Mouse (Mus musculus): ENCODE measurements around the gene Slc26a5.

Gene Slc26a5

DNA sequence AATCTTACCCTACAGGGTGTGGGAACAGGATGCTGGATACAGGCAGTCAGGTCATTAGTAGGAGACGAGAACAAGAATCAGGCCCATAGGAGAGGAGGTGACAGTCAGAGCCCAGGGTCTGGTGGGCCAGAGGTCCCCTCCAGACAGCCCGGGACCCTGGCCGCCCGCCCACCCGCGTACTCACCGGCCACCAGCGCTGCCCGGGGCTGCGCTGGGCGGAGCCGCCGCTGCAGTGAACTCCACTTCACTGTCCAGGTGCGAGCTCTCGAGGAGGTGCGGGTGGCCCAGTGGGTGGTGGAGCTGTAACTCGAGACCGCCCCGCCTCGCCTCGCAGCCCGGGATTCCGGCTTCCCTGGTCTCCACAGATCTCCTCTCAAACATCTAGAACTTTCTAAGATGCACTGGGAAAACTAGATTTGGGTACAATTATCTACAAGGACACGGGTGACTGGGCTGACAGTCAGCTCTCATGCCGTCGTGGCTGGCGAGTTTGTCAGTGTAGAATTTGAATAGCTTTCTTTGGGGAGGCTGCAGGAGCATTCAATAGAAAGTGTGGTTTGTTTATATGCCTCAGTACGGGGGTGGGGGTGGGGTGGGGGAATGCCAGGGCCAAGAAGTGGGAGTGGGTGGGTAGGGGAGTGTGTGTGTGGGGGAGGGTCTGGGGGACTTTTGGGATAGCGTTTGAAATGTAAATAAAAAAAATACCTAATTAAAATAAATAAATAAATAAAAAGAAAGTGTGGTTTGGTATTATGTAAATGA is at the start of gene Slc26a5:
Gene Slc26a5, minus strand, starts transcription at position 259 of the 762 bp plus-strand sequence.
- no peak for DNase-seq (ENCODE audit: low read depth, low spot score)

DNA sequence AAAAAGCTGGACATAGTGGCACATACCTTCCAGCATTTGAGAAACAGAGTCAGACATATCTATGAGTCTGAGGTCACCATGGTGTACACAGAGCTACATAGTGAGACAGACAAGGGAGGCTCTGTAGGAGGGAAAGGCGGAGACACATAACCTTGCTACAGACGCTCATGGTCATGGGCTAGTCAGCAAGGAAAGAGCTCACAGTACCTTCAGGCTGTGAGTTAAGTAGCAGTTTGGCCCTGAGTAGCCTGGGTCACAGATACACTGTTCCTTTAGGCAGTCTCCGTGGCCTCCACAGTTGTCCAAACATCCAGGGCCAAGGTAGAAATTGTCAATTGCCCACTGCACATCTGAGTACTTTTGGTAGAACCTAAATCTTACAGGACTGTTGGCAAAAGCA is 49.4 kb upstream of the Slc26a5 start:
- no peak for DNase-seq (ENCODE audit: low read depth, low spot score)

DNA sequence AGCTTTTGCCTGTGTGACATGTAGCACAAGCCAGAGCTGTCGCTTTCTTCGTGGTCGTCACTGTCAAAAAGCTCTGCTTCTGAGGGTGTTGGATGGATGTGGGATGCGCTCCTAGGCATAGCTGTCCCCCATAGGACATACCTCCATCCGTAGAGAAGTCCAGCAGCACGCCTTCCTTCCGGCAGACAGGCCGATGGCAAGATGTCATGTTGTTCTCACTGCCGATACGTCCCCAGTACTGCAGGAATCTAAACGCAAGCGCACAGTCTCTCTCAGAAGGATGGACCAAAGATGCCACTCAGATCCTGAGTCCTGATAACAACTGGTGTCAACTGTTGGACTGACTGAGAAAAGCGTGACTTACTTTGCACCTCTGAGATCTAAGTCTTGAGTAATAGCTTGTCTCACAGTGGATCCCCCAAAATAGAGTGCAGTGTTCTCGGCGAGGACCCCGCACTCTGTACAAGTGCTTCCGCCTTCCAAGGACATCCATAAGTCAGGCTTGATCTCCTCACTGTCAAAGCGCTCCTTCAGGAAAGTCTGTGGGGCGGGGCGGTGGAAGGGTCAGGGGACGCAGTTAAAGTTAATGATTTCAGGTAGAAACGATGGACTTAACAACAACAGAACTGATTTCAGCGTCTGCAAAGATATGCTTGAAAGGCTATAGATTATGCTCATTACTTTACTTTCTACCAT is 47.6 kb upstream of the Slc26a5 start:
- DNase-seq (ENCODE audit: low read depth, low spot score): no peak

DNA sequence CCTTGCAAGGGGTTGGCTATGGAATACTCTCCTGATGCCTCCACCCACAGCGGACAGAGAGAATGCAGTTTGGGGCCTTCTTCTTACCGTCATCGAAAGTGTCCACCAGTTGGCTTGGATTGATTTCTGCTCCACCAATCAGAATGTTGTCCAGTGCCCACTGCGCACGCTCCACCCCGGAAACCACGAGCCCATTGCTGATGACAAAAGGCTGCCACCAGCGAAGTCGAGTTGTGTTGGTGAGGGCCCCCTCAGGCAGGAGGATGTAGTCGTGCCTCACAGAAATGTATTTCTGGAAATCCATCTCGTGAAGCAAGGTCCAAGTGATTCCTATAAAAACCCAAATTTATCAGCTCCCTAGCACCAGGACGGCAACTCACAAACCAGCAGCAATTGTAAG is 45.3 kb upstream of the Slc26a5 start:
- DNase-seq (ENCODE audit: low read depth, low spot score): no peak

DNA sequence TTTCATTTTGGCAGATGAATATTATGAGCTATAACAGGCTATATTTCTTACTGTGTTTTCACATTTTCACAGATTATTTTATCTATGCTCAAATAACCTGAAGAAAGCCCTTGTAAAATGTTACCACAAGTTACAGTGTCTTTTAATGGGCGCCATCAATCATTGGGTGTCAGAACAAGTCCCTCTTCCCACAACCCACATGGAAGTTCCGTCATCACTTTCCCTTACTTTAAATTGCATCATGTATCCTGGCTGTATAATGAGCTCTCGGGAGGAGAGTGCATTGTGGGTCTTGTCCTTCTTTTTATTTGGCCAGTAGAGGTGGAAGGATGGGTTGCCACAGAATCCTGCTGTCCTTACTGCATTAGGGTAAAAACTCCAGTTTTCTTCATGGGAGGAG is 44.3 kb upstream of the Slc26a5 start:
- no peak for DNase-seq (ENCODE audit: low read depth, low spot score)

DNA sequence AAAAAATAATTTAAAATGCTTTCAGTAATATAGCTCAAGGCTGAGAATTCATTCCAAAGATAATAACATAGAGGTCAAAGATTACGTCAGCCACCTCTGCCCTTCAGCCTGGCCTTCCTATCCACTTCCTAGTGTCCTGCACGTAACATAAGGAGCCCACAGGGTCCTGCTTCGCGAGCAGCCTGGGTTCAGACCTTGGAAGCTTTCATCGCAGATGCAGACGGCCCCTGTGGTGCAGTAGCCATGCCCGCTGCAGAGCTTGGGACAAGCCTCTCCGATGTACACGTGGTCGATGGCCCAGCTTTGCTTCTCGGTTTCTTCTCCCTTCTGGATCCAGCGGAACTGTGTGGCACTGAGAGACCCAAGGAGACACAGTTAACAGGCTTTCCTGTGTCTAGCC is 36.0 kb upstream of the Slc26a5 start:
- no peak for DNase-seq (ENCODE audit: low read depth, low spot score)

DNA sequence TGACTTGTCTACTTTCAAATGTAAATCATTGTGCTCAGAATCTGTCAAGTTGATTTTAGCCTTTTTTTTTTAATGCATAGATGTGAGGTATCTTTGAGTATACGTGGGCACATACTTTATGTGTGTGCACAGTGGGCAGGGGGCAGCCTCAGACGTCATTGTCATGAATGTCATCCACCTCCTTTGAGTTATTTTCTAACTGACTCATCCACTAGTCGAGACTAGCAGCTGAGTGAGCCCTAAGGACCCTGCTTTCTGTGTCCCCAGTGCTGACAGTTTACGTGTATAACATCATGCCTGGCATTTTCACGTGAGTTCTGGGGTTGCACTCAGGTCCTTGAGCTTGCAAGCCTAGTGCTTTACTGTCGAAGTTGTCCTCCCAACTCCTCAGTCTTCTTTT is 35.5 kb upstream of the Slc26a5 start:
- no peak for DNase-seq (ENCODE audit: low read depth, low spot score)

DNA sequence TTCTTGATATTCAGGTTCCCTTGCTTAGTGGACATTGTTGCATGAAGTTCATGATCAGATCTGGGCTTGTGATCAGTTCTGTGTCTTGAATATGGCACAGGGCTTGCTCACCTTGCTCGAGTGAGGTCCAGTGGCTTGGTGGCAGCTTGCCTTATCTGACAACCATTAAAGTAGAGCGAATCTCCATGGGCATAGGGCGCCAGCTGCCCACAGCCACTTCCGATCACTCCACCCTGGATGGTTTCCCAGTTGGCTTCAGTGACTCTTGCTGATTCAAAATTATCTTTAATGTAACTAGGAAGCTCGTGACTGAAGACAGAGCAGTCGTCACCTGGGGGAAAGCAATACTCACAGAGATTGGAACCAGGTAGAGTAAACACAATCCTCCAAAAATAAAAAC is 33.5 kb upstream of the Slc26a5 start:
- no peak for DNase-seq (ENCODE audit: low read depth, low spot score)

DNA sequence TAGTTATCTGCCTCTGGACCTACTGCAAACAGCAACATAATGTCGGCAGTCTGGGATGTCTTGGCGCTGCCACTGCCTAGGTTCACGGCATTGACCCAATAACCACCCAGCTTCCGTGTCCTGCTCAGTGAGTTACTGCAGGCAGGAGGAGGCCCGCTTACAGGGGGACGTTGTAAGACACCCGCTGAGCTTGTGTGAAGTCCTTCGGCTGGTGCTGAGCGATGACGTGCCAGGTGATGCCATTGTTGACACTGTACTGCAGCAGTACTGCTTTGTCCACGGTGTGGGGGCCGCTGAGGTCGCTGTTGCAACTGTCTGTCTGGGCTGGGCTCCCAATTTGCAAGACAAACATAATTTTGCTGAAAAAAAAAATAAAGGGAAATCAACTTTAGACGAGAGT is 31.2 kb upstream of the Slc26a5 start:
- no peak for DNase-seq (ENCODE audit: low read depth, low spot score)

DNA sequence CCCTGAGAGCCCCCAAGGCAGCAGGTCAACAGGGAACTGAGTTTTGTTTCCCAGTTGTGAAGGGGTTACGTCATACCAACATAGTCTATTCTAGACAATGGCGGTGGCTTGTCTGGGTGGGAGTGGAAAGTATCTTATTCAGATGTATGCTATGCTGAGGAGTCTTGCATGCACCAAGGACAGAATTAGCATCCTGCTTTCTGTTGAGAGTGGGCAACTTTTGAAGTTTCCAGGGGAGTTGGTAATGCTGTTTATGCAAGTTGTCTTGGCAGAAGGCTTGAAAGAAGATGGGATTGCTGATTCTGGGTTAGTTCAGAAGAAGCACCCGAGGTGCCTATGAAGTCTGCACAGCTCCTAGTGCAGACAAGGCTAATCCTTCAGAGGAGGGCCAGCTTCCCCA is 28.8 kb upstream of the Slc26a5 start:
- no peak for DNase-seq (ENCODE audit: low read depth, low spot score)

DNA sequence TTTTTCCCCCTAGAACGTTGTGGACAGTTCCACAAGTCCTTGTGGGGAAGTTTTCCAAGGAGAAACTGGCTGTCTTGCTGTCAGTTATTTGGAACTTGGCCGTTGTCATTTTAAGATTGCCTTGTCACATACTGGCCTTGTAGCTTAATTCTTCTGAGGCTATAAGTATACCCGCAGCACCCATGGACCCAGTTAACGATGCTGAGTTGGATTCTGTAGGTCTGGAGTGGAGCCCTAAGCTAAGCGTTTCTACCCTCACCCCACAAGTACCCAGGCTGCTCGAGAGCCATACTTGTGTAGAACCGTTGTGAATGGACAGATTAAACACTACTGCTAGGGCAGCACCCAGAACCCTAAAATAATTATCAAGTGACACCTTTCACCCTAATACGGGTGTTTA is 1.3 kb upstream of the Slc26a5 start:
- DNase-seq (ENCODE audit: low read depth, low spot score): no peak

DNA sequence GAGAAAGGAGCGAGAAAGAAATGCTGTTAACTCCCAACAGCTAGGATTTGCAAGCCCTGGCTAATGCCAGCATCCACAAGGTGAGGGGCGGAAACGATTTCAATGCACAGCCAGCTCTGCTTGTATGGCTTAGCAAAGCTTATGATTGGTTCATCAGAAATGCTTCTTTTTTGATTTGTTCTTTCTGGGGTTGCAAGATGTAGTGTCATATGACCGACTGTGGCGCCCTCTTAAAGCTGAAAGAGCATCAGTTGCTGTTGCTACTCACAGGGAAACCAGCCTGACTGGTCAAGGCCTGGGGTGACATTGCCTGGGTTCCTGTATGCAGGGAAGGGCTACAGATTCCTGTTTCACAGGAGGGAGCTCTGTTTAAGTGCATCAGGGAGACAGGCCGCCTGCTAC is 908 bp upstream of the Slc26a5 start:
- DNase-seq (ENCODE audit: low read depth, low spot score): no peak

DNA sequence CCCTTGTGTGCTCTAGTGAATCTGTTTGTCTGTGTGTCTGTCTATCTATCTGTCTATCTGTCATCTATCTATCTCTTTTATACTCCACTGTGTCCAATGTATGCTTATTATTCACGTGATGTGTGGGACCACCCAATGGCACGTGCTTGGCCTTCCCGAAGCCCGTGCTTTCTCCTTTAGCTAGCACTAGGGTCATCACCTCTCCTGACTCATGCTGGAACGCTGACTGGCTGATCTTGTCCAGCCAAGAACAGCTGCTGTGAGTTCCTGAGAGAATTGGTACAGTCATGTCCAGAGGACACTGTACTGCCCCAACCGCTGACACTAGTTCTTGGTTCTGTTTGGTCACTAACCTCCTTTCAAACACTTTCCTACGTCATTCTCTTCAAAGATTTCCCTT is 6.8 kb downstream of the Slc26a5 start:
- DNase-seq (ENCODE audit: low read depth, low spot score): no peak

DNA sequence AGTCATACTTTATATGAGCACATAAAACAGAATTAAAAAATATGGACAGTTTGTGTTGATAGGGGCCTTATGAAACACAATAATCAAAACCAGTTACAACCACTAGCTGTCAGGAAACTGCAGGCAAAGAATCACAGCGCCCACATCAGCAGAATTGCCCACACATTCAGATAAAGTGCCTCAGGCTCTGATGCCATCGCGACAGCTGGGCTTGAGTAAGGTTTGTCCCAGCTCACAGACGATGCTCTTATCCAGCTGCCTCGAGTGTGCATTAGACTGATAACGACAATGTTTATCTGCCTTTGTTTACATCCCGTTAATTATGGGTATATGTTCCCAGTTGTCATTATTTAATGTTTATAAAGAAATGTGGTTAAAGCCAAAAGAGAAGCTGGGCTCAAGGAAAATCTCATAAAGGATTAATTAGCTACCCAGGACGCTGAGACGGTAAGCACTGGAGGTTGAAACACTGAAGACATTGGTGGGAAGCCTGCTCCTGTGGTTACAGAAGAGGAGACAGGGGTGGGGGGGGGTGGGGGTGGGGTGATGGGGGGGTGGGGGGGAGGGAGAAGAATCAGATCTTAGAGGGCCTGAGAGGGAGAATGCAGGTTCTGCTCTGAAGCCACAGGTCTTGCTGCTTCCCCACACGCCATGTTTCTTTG is 13.6 kb downstream of the Slc26a5 start:
- no peak for DNase-seq (ENCODE audit: low read depth, low spot score)

DNA sequence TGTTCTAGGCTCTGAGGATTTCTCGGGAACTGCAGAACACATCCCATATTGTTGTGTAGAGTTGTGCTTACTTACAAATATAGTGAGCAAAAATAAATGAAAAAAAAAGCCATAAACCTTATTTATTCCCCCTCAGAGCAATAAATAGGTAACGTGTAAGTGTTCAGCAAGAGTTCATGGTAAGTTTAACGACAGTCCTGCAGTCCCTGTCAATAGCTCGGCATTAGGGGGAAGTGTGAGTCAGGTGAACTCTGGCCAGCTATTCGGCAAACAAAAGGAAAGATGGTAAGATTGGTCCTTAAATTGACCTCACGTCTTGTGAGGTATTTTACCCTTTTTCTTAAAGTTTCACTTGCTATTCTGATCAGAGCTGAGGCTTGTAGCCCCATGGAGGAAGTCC is 18.0 kb downstream of the Slc26a5 start:
- DNase-seq (ENCODE audit: low read depth, low spot score): no peak

DNA sequence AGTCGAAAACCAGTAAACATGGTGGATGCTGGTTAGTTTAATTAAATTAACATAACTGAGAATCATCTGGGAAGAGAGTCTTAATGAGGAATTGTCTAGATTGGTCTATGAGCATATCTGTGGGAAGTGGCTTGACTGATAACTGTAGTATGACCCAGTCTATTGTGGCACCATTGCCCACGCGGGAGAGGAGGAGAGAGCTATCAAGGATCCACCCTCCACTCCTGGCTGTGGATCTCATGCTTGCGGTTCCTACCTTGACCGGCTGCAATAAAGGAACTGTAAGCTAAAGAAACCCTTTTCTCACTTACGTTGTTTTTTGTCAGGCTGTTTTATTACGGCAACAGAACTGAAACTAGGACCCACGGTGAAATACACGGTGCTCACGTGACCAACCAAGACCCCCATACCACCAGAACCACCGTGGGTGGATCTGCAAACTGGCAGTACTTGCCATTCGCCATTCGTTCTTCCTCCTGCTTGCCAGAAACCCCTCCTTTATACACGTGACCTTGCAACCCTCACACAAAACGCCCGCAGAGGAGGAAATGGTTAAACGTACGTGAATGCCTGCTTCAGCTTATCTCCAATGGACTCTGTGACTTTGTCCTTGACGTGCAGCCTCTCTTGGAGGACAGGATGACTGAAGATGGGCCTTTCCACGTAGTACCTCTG is 18.7 kb downstream of the Slc26a5 start:
- DNase-seq (ENCODE audit: low read depth, low spot score): no peak

DNA sequence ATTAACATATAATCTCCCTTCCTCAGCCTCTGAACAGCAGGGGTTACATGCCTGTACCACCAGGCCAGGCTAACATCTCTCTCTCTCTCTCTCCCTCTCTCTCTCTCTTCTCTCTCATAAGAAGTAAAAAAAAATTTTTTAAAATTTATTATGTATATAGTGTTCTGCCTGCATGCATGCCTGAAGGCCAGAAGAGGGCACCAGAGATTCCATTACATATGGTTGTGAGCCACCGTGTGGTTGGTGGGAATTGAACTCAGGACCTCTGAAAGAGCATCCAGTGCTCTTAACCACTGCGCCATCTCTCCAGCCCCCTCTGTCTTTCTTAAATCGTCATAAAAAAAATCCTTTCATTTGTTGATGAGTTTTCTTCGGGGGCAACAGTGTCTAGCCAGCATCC is 20.7 kb downstream of the Slc26a5 start:
- no peak for DNase-seq (ENCODE audit: low read depth, low spot score)

DNA sequence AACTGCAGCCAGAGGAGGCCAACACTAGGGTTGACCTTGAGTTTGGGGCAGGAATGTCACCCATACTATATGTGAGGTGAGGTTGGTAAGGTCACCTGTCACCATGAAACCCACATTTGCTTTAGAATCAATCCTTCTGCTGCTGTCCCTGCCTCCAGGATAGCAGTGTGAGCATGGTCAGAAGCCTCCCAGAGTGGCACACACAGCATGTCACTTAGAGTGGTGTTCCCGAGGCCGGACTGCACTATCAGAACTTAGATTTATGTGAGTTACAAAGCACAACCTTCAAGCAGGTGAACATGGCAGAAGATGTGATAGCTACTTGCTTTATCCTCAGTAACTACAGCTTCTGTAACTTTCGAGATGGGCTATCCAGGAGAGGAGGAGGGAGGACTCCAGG is 33.6 kb downstream of the Slc26a5 start:
- no peak for DNase-seq (ENCODE audit: low read depth, low spot score)

DNA sequence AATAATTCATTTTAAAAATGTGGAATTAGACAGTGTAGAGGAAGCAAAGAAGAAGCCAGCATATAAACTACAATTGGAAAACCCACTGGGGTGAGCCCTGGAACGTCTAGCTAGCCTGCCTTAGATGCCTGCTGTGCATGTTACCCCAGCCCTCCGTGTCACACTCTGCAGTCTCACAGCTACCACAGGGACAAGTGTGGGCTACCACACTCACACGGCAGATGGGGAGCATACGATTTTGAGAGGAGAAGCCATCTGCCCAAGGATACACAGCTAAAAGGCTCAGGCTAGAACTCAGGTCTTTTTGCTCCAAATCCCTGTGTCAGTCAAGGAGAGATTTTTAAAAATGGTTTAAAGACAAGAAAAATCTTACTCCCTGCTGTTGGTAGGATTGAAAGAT is 36.5 kb downstream of the Slc26a5 start:
- no peak for DNase-seq (ENCODE audit: low read depth, low spot score)

DNA sequence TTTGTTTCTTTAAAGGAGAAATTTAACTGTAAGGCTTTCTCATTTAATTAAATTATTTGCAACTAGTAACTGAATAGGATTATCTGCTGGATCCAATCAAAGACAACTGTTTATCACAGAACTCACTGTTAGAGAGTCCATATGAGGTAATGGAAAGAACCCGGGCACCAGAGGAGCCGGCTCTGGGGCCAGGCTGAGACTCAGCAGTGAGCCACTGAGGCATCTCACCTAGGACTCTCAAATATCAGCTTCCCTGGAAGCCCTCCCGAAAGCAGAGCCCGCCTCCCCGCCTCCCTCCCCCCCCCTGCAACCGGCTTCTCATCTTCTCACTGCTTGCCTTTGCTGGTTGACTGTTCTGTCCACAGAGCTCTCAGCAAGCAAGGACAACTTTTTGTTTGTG is 37.8 kb downstream of the Slc26a5 start:
- DNase-seq (ENCODE audit: low read depth, low spot score): no peak

DNA sequence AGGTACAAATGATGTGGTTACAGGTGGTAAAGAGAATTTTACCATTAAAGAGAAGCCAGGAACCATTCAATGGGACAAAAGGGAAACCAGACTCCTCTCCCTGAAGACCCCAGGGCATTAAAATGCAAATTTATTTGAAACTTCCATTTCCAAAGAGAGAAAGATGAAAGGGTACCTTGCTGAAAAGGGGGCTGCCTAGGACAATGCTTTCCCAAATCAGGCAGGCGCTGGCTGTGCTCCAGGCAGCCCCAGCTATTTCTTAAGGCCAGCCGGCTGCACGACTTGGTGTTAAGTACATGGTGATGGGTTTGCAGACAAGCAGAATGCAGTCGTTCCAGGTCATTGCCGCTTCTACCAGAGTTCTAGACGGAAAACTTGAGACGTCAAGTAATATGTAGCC is 39.0 kb downstream of the Slc26a5 start:
- DNase-seq (ENCODE audit: low read depth, low spot score): no peak

DNA sequence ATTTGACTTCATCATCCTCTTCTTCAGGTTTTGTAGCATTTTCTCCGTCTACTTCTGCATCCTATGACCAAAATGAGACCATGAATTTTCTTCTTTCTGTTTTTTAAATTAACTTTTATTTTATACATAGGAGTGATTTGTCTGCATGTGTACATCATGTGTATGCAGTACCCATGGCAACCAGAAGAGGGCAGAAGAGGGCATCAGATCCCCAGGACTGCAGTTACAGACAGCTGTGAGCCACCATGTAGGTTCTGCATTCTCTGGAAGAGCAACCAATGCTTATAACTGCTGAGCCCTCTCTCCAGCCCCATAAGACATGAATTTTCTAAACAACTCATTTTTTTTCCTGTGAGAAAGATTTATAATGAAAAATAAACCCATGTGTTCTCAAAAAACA is 51.4 kb downstream of the Slc26a5 start:
- DNase-seq (ENCODE audit: low read depth, low spot score): no peak
